Mouse (Mus musculus): ENCODE measurements at regions not wholly inside any gene's neighbourhood (a gene's known extent, or its start where the extent isn't known, plus 50 kb on each side); places are given as distances from the start of the nearest gene placed in this dataset.

- WGBS = 73% methylated on average over 3 of the region's 3 CpGs
- H3K4me2 ChIP-seq (ENCODE audit: low read depth, low read length) = no peak overlapping the region
- ATAC-seq (replicated peaks; ENCODE audit: insufficient number of reproducible peaks, low FRiP score, low TSS enrichment, low read depth) = no peak
These were observed 278.0 kb upstream of the Lsamp start for GRCm38 (mm10) chr16:39706131-39706530.

GRCm38 (mm10) chr16:39709387-39710039 lies 274.6 kb upstream of the Lsamp start:
- 74% methylated on average over 10 of the region's 10 CpGs for WGBS
- Histone ChIP-seq H3K4me1 (ENCODE audit: control insufficient read depth, insufficient read depth, low read length) (no peaks in the 10 kb centered on the region), H3K27ac (replicated peaks; ENCODE audit: low read depth, low read length) (no peak overlapping the region), H3K9me3 (replicated peaks; ENCODE audit: control insufficient read depth, low read length) (no peaks in the 10 kb centered on the region), H3K36me3 (replicated peaks; ENCODE audit: control insufficient read depth, insufficient read depth, low read depth, low read length) (no peaks in the 10 kb centered on the region), H3K27me3 (ENCODE audit: control insufficient read depth, insufficient read depth, low read length) (no peaks in the 10 kb centered on the region), H3K4me3 (ENCODE audit: low read depth, low read length) (no peak overlapping the region), H3K4me2 (ENCODE audit: low read depth, low read length) (no peak overlapping the region), H3K9ac (replicated peaks; ENCODE audit: low read length) (no peak overlapping the region)
- no peak for DNase-seq (ENCODE audit: low spot score)
- ATAC-seq (replicated peaks; ENCODE audit: insufficient number of reproducible peaks, low FRiP score, low TSS enrichment, low read depth) = no peak

More at GRCm38 (mm10) chr16:39706131-39706530, 278.0 kb upstream of the Lsamp start:
- no peak for DNase-seq (ENCODE audit: low spot score)
- Histone ChIP-seq H3K4me1 (ENCODE audit: control insufficient read depth, insufficient read depth, low read length) (no peaks in the 10 kb centered on the region), H3K27ac (replicated peaks; ENCODE audit: low read depth, low read length) (no peak overlapping the region), H3K27me3 (ENCODE audit: control insufficient read depth, insufficient read depth, low read length) (no peaks in the 10 kb centered on the region), H3K4me3 (ENCODE audit: low read depth, low read length) (no peak overlapping the region), H3K9ac (replicated peaks; ENCODE audit: low read length) (no peak overlapping the region), H3K9me3 (replicated peaks; ENCODE audit: control insufficient read depth, low read length) (no peaks in the 10 kb centered on the region), H3K36me3 (replicated peaks; ENCODE audit: control insufficient read depth, insufficient read depth, low read depth, low read length) (no peaks in the 10 kb centered on the region)

GRCm38 (mm10) chr16:39727586-39727985 lies 256.6 kb upstream of the Lsamp start:
- no peak for DNase-seq (ENCODE audit: low spot score)
- 87% methylated on average over 4 of the region's 4 CpGs for WGBS
- no peak overlapping the region for H3K4me3 ChIP-seq (ENCODE audit: low read depth, low read length)

GRCm38 (mm10) chr16:39746041-39746736 lies 238.0 kb upstream of the Lsamp start:
- Histone ChIP-seq H3K27ac (replicated peaks; ENCODE audit: low read depth, low read length) (no peak overlapping the region), H3K9me3 (replicated peaks; ENCODE audit: control insufficient read depth, low read length) (no peaks in the 10 kb centered on the region), H3K27me3 (ENCODE audit: control insufficient read depth, insufficient read depth, low read length) (no peaks in the 10 kb centered on the region), H3K36me3 (replicated peaks; ENCODE audit: control insufficient read depth, insufficient read depth, low read depth, low read length) (no peaks in the 10 kb centered on the region), H3K4me2 (ENCODE audit: low read depth, low read length) (no peak overlapping the region), H3K4me1 (ENCODE audit: control insufficient read depth, insufficient read depth, low read length) (no peaks in the 10 kb centered on the region), H3K4me3 (ENCODE audit: low read depth, low read length) (no peak overlapping the region), H3K9ac (replicated peaks; ENCODE audit: low read length) (no peak overlapping the region)
- ATAC-seq (replicated peaks; ENCODE audit: insufficient number of reproducible peaks, low FRiP score, low TSS enrichment, low read depth) = no peak
- DNase-seq (ENCODE audit: low spot score) = no peak
- WGBS = 66% methylated on average over 5 of the region's 5 CpGs

More at GRCm38 (mm10) chr16:39727586-39727985, 256.6 kb upstream of the Lsamp start:
- H3K9ac ChIP-seq (replicated peaks; ENCODE audit: low read length) = no peak overlapping the region
- no peaks in the 10 kb centered on the region for H3K9me3 ChIP-seq (replicated peaks; ENCODE audit: control insufficient read depth, low read length)
- H3K4me1 ChIP-seq (ENCODE audit: control insufficient read depth, insufficient read depth, low read length) = no peaks in the 10 kb centered on the region
- H3K36me3 ChIP-seq (replicated peaks; ENCODE audit: control insufficient read depth, insufficient read depth, low read depth, low read length) = no peaks in the 10 kb centered on the region
- H3K4me2 ChIP-seq (ENCODE audit: low read depth, low read length) = no peak overlapping the region
- no peak for ATAC-seq (replicated peaks; ENCODE audit: insufficient number of reproducible peaks, low FRiP score, low TSS enrichment, low read depth)
- H3K27me3 ChIP-seq (ENCODE audit: control insufficient read depth, insufficient read depth, low read length) = no peaks in the 10 kb centered on the region
- H3K27ac ChIP-seq (replicated peaks; ENCODE audit: low read depth, low read length) = no peak overlapping the region

GRCm38 (mm10) chr16:39751748-39752147 lies 232.4 kb upstream of the Lsamp start:
- no peak for ATAC-seq (replicated peaks; ENCODE audit: insufficient number of reproducible peaks, low FRiP score, low TSS enrichment, low read depth)
- no peaks in the 10 kb centered on the region for H3K36me3 ChIP-seq (replicated peaks; ENCODE audit: control insufficient read depth, insufficient read depth, low read depth, low read length)
- no peaks in the 10 kb centered on the region for H3K4me1 ChIP-seq (ENCODE audit: control insufficient read depth, insufficient read depth, low read length)
- no peaks in the 10 kb centered on the region for H3K27me3 ChIP-seq (ENCODE audit: control insufficient read depth, insufficient read depth, low read length)
- H3K4me3 ChIP-seq (ENCODE audit: low read depth, low read length) = no peak overlapping the region
- 84% methylated on average over 2 of the region's 2 CpGs for WGBS
- H3K4me2 ChIP-seq (ENCODE audit: low read depth, low read length) = no peak overlapping the region
- H3K27ac ChIP-seq (replicated peaks; ENCODE audit: low read depth, low read length) = no peak overlapping the region
- DNase-seq (ENCODE audit: low spot score) = no peak
- H3K9ac ChIP-seq (replicated peaks; ENCODE audit: low read length) = no peak overlapping the region
- H3K9me3 ChIP-seq (replicated peaks; ENCODE audit: control insufficient read depth, low read length) = no peaks in the 10 kb centered on the region

- no peaks in the 10 kb centered on the region for H3K36me3 ChIP-seq (replicated peaks; ENCODE audit: control insufficient read depth, insufficient read depth, low read depth, low read length)
- 49% methylated on average over 3 of the region's 3 CpGs for WGBS
These were observed 183.1 kb upstream of the Lsamp start for GRCm38 (mm10) chr16:39801063-39801462.

GRCm38 (mm10) chr16:39820131-39820530 lies 164.0 kb upstream of the Lsamp start:
- Histone ChIP-seq H3K4me3 (ENCODE audit: low read depth, low read length) (no peak overlapping the region), H3K4me2 (ENCODE audit: low read depth, low read length) (no peak overlapping the region), H3K9me3 (replicated peaks; ENCODE audit: control insufficient read depth, low read length) (no peaks in the 10 kb centered on the region), H3K27ac (replicated peaks; ENCODE audit: low read depth, low read length) (no peak overlapping the region), H3K4me1 (ENCODE audit: control insufficient read depth, insufficient read depth, low read length) (no peaks in the 10 kb centered on the region), H3K36me3 (replicated peaks; ENCODE audit: control insufficient read depth, insufficient read depth, low read depth, low read length) (no peaks in the 10 kb centered on the region), H3K9ac (replicated peaks; ENCODE audit: low read length) (no peak overlapping the region), H3K27me3 (ENCODE audit: control insufficient read depth, insufficient read depth, low read length) (no peaks in the 10 kb centered on the region)
- DNase-seq (ENCODE audit: low spot score) = no peak
- ATAC-seq (replicated peaks; ENCODE audit: insufficient number of reproducible peaks, low FRiP score, low TSS enrichment, low read depth) = no peak

More at GRCm38 (mm10) chr16:39801063-39801462, 183.1 kb upstream of the Lsamp start:
- ATAC-seq (replicated peaks; ENCODE audit: insufficient number of reproducible peaks, low FRiP score, low TSS enrichment, low read depth) (no peak), DNase-seq (ENCODE audit: low spot score) (no peak)
- H3K9me3 ChIP-seq (replicated peaks; ENCODE audit: control insufficient read depth, low read length) = no peaks in the 10 kb centered on the region
- H3K4me2 ChIP-seq (ENCODE audit: low read depth, low read length) = no peak overlapping the region
- H3K4me1 ChIP-seq (ENCODE audit: control insufficient read depth, insufficient read depth, low read length) = no peaks in the 10 kb centered on the region
- no peak overlapping the region for H3K4me3 ChIP-seq (ENCODE audit: low read depth, low read length)
- no peaks in the 10 kb centered on the region for H3K27me3 ChIP-seq (ENCODE audit: control insufficient read depth, insufficient read depth, low read length)
- no peak overlapping the region for H3K9ac ChIP-seq (replicated peaks; ENCODE audit: low read length)
- H3K27ac ChIP-seq (replicated peaks; ENCODE audit: low read depth, low read length) = no peak overlapping the region

- Histone ChIP-seq H3K36me3 (replicated peaks; ENCODE audit: control insufficient read depth, insufficient read depth, low read depth, low read length) (no peaks in the 10 kb centered on the region), H3K4me1 (ENCODE audit: control insufficient read depth, insufficient read depth, low read length) (no peaks in the 10 kb centered on the region), H3K4me2 (ENCODE audit: low read depth, low read length) (no peak overlapping the region), H3K9me3 (replicated peaks; ENCODE audit: control insufficient read depth, low read length) (no peaks in the 10 kb centered on the region), H3K9ac (replicated peaks; ENCODE audit: low read length) (no peak overlapping the region), H3K27ac (replicated peaks; ENCODE audit: low read depth, low read length) (no peak overlapping the region), H3K27me3 (ENCODE audit: control insufficient read depth, insufficient read depth, low read length) (no peaks in the 10 kb centered on the region), H3K4me3 (ENCODE audit: low read depth, low read length) (no peak overlapping the region)
- DNase-seq (ENCODE audit: low spot score) (no peak), ATAC-seq (replicated peaks; ENCODE audit: insufficient number of reproducible peaks, low FRiP score, low TSS enrichment, low read depth) (no peak)
- WGBS = 47% methylated on average over 3 of the region's 3 CpGs
These were observed 149.9 kb upstream of the Lsamp start for GRCm38 (mm10) chr16:39834241-39834640.
